Mouse (Mus musculus) common myeloid progenitor, adult 5-6 weeks (primary cell): ENCODE results near the gene Rnls. TPM values are rescaled to one million over a fixed set of nuclear protein-coding genes. Genes with fewer than 3 reads are reported as not detected.

ENCODE experiments used
- total RNA-seq: library from RNA; stranded (forward); fragments of 200-1000, 187-1606 nt; gene quantifications from 2 replicates; pipeline ENCODE4 v1.2.3, GENCODE M21; 2017

Rnls gene
- total RNA-seq, 1 experiment from 2014 or later, result 1.9 TPM

Other genes starting within 250 kb of the Rnls start
- gene Lipo4, start 125.5 kb upstream of the Rnls start, total RNA-seq, result not detected in 2 replicates
- gene Gm8978, start 233.0 kb upstream of the Rnls start, total RNA-seq, result not detected in 2 replicates